Mouse (Mus musculus): ENCODE measurements around the gene Dpysl5.

- TF ChIP-seq CTCF (IDR thresholded peaks at IDR 0.05; ENCODE audit: insufficient read depth, low read depth, low read length) (no peak), POLR2A (IDR thresholded peaks at IDR 0.05; ENCODE audit: insufficient read depth, low read depth, low read length) (no peak)
Measured at GRCm38 (mm10) chr5:30790047-30790446, 78.7 kb downstream of the Dpysl5 start.

Measured in olfactory bulb, adult 2 months (tissue).